Comparison of ENCODE assay signal across 8 mouse cellular contexts in the genomic region with DNA sequence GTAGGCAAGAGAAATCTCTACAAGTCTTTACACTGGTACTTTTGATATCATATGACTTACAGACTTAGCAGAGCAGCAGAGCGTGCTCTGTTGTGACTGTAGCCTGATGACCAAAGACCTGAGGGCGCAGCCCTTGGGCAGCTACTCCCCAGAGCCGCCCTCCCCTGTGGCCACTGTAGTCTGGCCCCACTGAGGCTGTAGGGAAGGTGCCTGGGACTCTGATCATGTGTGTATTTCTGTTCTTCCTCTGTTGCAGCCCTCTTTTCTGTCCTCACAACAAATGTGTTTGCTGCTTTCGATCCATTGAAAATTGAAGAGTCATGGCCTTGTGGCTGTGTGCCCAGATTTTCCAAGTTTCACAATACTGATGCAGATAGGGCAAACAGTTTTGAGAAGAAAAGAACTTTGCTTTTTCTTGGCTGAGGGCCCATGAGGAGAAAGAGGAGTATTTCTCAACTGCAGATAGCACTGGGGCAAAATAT. TPM values are rescaled to one million over a fixed set of nuclear protein-coding genes. Genes with fewer than 3 reads are reported as not detected.
DNase-seq lines count a peak whose midpoint lies in the region; ATAC-seq lines count a peak whose summit lies in the region.

No protein-coding gene starts in this region.

- H3K9me3 ChIP-seq in heart, embryonic 16.5 days (replicated peaks; ENCODE audit: control insufficient read depth, low read length): no peaks in the 10 kb centered on the region
- H3K9me3 ChIP-seq in stomach, embryonic 15.5 days: no peaks in the 10 kb centered on the region

- WGBS in heart, embryonic 16.5 days: 47% methylated on average over 4 of the region's 4 CpGs
- WGBS in stomach, embryonic 15.5 days: 31% methylated on average over 4 of the region's 4 CpGs

- peaks cover 16% of the 10 kb centered on the region for H3K4me1 ChIP-seq in heart, embryonic 16.5 days (ENCODE audit: control insufficient read depth, insufficient read depth, low read length)
- H3K4me1 ChIP-seq in stomach, embryonic 15.5 days: peaks cover 17% of the 10 kb centered on the region; the same call in 1 of the 2 replicates

- H3K27me3 ChIP-seq in heart, embryonic 16.5 days (ENCODE audit: control insufficient read depth, insufficient read depth, low read length): no peaks in the 10 kb centered on the region
- H3K27me3 ChIP-seq in stomach, embryonic 15.5 days (replicated peaks): no peaks in the 10 kb centered on the region

- peak; percentile 71 to 82 for DNase-seq in adrenal gland, adult 18-20 months (ENCODE audit: low spot score in 2 of 2)
- DNase-seq in fibroblast of lung, adult 2 months (ENCODE audit: low read depth): peak; percentile 86
- peak; percentile 59 for DNase-seq in kidney, postnatal 10 days
- DNase-seq in lung, postnatal 36 days: peak; percentile 96
- no peak for DNase-seq in embryo, embryonic 10 days (ENCODE audit: low spot score)
- DNase-seq in cerebellum, adult 11 months: no peak

- H3K27ac ChIP-seq in heart, embryonic 16.5 days (ENCODE audit: low read length): peak overlapping the region; percentile 71
- peak overlapping the region; percentile 84 for H3K27ac ChIP-seq in stomach, embryonic 15.5 days

- H3K9ac ChIP-seq in heart, embryonic 16.5 days (ENCODE audit: low read length): peak overlapping the region; percentile 71
- no peak overlapping the region for H3K9ac ChIP-seq in stomach, embryonic 15.5 days

- peak overlapping the region; percentile 53 for H3K4me2 ChIP-seq in heart, embryonic 16.5 days (ENCODE audit: low read depth, low read length)
- H3K4me2 ChIP-seq in stomach, embryonic 15.5 days: peak overlapping the region; percentile 76

- peak overlapping the region; percentile 65 for H3K4me3 ChIP-seq in heart, embryonic 16.5 days (ENCODE audit: low read length)
- H3K4me3 ChIP-seq in stomach, embryonic 15.5 days (replicated peaks): peak overlapping the region; percentile 53

- peak; percentile 61 for ATAC-seq in heart, embryonic 16.5 days (replicated peaks; ENCODE audit: extremely low read depth, insufficient read depth, low FRiP score)
- peak; percentile 58 for ATAC-seq in stomach, embryonic 15.5 days (ENCODE audit: insufficient read depth, low FRiP score, low read depth)

- H3K36me3 ChIP-seq in heart, embryonic 16.5 days (ENCODE audit: control insufficient read depth, insufficient read depth): no peaks in the 10 kb centered on the region
- no peaks in the 10 kb centered on the region for H3K36me3 ChIP-seq in stomach, embryonic 15.5 days

RNA-seq across cellular contexts. Expression of a gene that starts 1.0 kb away (rescaled TPM):
- 1,000 to 10,000 TPM in 1 of 2 experiments, 100 to 1,000 TPM in 1; 920 to 2,379 TPM for total RNA-seq in adrenal gland, adult 18-20 months (2021)
- polyA plus RNA-seq in heart, embryonic 16.5 days (2015; fragmentation: Nextera tagmentation; extraction: Ambion mirVana): 123 and 129 TPM in 2 replicates
- polyA plus RNA-seq in stomach, embryonic 15.5 days (2015; fragmentation: Nextera tagmentation; extraction: Ambion mirVana): 327 and 388 TPM in 2 replicates

Comparison
In these comparisons a context has a peak if more than half of its experiments do, and no peak if none do; other contexts are left out.
1. DNase-seq: peak in adrenal gland, adult 18-20 months (2 of 2), fibroblast of lung, adult 2 months (single experiment), kidney, postnatal 10 days (single experiment) and lung, postnatal 36 days (single experiment); none in embryo, embryonic 10 days (single experiment) and cerebellum, adult 11 months (single experiment).